Mouse (Mus musculus): Measurements from ENCODE around the gene Sfrp4. TPM values are rescaled to one million over a fixed set of nuclear protein-coding genes. Genes with fewer than 3 reads are reported as not detected.

Sfrp4 gene
- under 1 TPM in 1 of 2 experiments, not detected in 1; 0.66 TPM for total RNA-seq (2023)

DNA sequence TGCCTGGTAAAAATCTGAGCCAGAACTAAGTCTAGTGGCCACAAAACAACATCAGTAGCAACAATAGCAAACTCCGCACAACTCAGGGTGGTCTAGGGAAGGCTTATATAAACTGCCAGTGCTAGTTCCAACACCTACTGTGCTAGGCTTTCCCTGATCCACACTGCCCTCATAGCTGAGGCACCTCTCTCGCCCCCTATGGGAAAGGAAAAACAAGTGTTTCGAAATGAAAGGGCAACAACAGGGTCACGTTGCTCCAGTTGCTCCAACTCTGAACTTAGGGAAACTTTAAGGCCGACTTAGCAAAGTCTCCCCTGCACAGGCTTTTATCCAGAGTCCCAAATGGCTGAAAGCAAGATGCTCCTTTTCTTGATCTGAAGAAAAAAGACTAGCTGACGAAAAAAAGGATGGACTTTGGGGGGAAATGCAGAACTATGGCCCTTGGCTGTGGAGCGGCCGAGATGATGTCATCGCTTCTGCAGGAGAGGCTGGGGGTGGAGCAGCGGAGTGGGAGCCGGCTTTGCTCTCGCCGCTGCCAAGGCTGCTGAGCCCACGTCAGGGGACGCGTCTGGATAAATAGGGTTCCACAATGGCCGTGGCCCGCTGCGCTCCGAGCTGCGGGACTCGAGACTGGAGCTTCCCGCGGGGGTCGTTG lies at the start of gene Sfrp4:
TSS of gene Sfrp4 (plus strand) at position 532 of the 655 bp plus-strand sequence.

DNA sequence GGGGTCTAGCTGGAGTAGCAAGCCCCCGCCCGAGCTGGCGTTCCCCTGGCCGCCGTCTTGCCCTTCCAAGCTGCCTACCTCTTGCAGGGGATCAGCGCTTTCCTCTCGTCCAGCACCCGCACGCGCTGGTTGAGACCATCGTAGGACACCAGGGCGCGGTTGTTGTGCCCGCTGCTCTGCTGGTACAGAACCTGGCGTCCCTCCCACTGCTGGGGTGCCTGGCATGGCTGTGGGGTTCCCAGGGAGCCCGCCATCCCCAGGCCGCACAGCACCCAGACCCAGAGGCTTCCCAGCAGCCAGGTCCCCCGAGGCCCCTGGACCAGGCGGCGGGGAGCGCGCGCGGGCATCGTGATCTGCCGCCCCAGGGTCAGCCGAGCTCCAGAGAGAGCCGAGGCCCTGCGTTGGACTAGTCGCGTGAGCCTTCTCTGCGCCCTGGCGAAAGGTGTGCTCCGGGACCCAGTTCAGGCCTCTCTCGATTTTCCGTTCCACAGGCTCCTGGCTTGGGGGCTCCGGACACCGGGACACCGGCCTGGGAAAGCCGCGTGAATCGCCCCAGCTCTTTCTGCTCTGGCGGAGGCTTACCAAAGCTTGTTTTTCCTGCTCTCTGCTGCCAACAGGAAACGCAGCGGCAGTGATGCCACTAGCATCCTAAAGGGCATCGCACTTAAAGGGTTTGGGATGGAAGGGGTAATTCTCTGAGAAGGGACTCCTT lies 3.5 kb upstream of the Sfrp4 start, which contains the start of gene Epdr1:
TSS of gene Epdr1 (minus strand) at position 712 of the 712 bp plus-strand sequence.

Other genes starting within 250 kb of the Sfrp4 start
- 10 to 100 TPM; 35.1 to 40.8 TPM for gene Stard3nl, start 227.3 kb upstream of the Sfrp4 start, total RNA-seq (2023)
- 1 to 10 TPM; 4.4 to 5.8 TPM for gene Epdr1, start 3.2 kb upstream of the Sfrp4 start, total RNA-seq (2023)
- gene Nme8, start 74.7 kb downstream of the Sfrp4 start, total RNA-seq (2023) = not detected
- 100 to 1,000 TPM; 134 to 157 TPM for gene Gpr141, start 201.2 kb downstream of the Sfrp4 start, total RNA-seq (2023)